Mouse (Mus musculus): ENCODE data around the gene Psma5. TPM values are rescaled to one million over a fixed set of nuclear protein-coding genes. Genes with fewer than 3 reads are reported as not detected.

Psma5 gene
- polyA plus RNA-seq, 1 experiment from 2014 or later = 321 TPM

GRCm38 (mm10) chr3:108304747-108305146 lies 48.0 kb downstream of the Psma5 start:
- H3K9ac ChIP-seq (replicated peaks; ENCODE audit: low read length) = no peak overlapping the region
- 73% methylated on average over 4 of the region's 4 CpGs for WGBS
- H3K4me1 ChIP-seq (ENCODE audit: insufficient read depth, low read length) = no peaks in the 10 kb centered on the region; the same call in 1 of the 2 replicates

GRCm38 (mm10) chr3:108306387-108306786 lies 49.7 kb downstream of the Psma5 start:
- WGBS = 51% methylated on average over 3 of the region's 3 CpGs

More at GRCm38 (mm10) chr3:108304747-108305146, 48.0 kb downstream of the Psma5 start:
- H3K27me3 ChIP-seq (ENCODE audit: insufficient read depth, low read length) = no peaks in the 10 kb centered on the region
- no peak overlapping the region for H3K27ac ChIP-seq (ENCODE audit: low read length)
- no peaks in the 10 kb centered on the region for H3K9me3 ChIP-seq (ENCODE audit: low read length)
- no peak for ATAC-seq (ENCODE audit: low FRiP score, low TSS enrichment)
- H3K4me3 ChIP-seq (ENCODE audit: low read length) = no peak overlapping the region
- H3K4me2 ChIP-seq (replicated peaks; ENCODE audit: low read depth, low read length) = no peak overlapping the region
- H3K36me3 ChIP-seq (ENCODE audit: insufficient read depth, low read length) = no peaks in the 10 kb centered on the region

GRCm38 (mm10) chr3:108307485-108307884 lies 50.8 kb downstream of the Psma5 start:
- H3K9ac ChIP-seq (replicated peaks; ENCODE audit: low read length) = no peak overlapping the region
- 85% methylated on average over 6 of the region's 6 CpGs for WGBS
- no peaks in the 10 kb centered on the region for H3K27me3 ChIP-seq (ENCODE audit: insufficient read depth, low read length)
- ATAC-seq (ENCODE audit: low FRiP score, low TSS enrichment) = no peak
- H3K27ac ChIP-seq (ENCODE audit: low read length) = no peak overlapping the region
- H3K4me3 ChIP-seq (ENCODE audit: low read length) = no peak overlapping the region
- no peaks in the 10 kb centered on the region for H3K36me3 ChIP-seq (ENCODE audit: insufficient read depth, low read length)
- H3K4me1 ChIP-seq (ENCODE audit: insufficient read depth, low read length) = no peaks in the 10 kb centered on the region; the same call in 1 of the 2 replicates
- no peak overlapping the region for H3K4me2 ChIP-seq (replicated peaks; ENCODE audit: low read depth, low read length)
- no peaks in the 10 kb centered on the region for H3K9me3 ChIP-seq (ENCODE audit: low read length)

More at GRCm38 (mm10) chr3:108306387-108306786, 49.7 kb downstream of the Psma5 start:
- Histone ChIP-seq H3K4me3 (ENCODE audit: low read length) (no peak overlapping the region), H3K9me3 (ENCODE audit: low read length) (no peaks in the 10 kb centered on the region), H3K4me2 (replicated peaks; ENCODE audit: low read depth, low read length) (no peak overlapping the region), H3K27me3 (ENCODE audit: insufficient read depth, low read length) (no peaks in the 10 kb centered on the region), H3K9ac (replicated peaks; ENCODE audit: low read length) (no peak overlapping the region), H3K36me3 (ENCODE audit: insufficient read depth, low read length) (no peaks in the 10 kb centered on the region), H3K27ac (ENCODE audit: low read length) (peak overlapping the region; percentile 14; the same call in 1 of the 2 replicates), H3K4me1 (ENCODE audit: insufficient read depth, low read length) (no peaks in the 10 kb centered on the region; the same call in 1 of the 2 replicates)
- ATAC-seq (ENCODE audit: low FRiP score, low TSS enrichment) = no peak

- Histone ChIP-seq H3K4me3 (ENCODE audit: low read length) (no peak overlapping the region), H3K27ac (ENCODE audit: low read length) (no peak overlapping the region)
- ATAC-seq (ENCODE audit: low FRiP score, low TSS enrichment) = no peak
Observed at GRCm38 (mm10) chr3:108310921-108311341, 54.2 kb downstream of the Psma5 start.

GRCm38 (mm10) chr3:108311688-108312087 lies 55.0 kb downstream of the Psma5 start:
- WGBS = 79% methylated on average over 4 of the region's 4 CpGs
- no peak overlapping the region for H3K27ac ChIP-seq (ENCODE audit: low read length)
- no peak overlapping the region for H3K4me3 ChIP-seq (ENCODE audit: low read length)
- H3K9ac ChIP-seq (replicated peaks; ENCODE audit: low read length) = no peak overlapping the region
- no peaks in the 10 kb centered on the region for H3K9me3 ChIP-seq (ENCODE audit: low read length)
- H3K36me3 ChIP-seq (ENCODE audit: insufficient read depth, low read length) = no peaks in the 10 kb centered on the region
- no peak overlapping the region for H3K4me2 ChIP-seq (replicated peaks; ENCODE audit: low read depth, low read length)
- H3K27me3 ChIP-seq (ENCODE audit: insufficient read depth, low read length) = no peaks in the 10 kb centered on the region
- H3K4me1 ChIP-seq (ENCODE audit: insufficient read depth, low read length) = no peaks in the 10 kb centered on the region
- ATAC-seq (ENCODE audit: low FRiP score, low TSS enrichment) = no peak

More at GRCm38 (mm10) chr3:108310921-108311341, 54.2 kb downstream of the Psma5 start:
- no peaks in the 10 kb centered on the region for H3K27me3 ChIP-seq (ENCODE audit: insufficient read depth, low read length)
- no peaks in the 10 kb centered on the region for H3K4me1 ChIP-seq (ENCODE audit: insufficient read depth, low read length)
- no peaks in the 10 kb centered on the region for H3K36me3 ChIP-seq (ENCODE audit: insufficient read depth, low read length)
- H3K9me3 ChIP-seq (ENCODE audit: low read length) = no peaks in the 10 kb centered on the region
- no peak overlapping the region for H3K4me2 ChIP-seq (replicated peaks; ENCODE audit: low read depth, low read length)
- H3K9ac ChIP-seq (replicated peaks; ENCODE audit: low read length) = no peak overlapping the region

GRCm38 (mm10) chr3:108312414-108312813 lies 55.7 kb downstream of the Psma5 start:
- Histone ChIP-seq H3K4me3 (ENCODE audit: low read length) (no peak overlapping the region), H3K4me2 (replicated peaks; ENCODE audit: low read depth, low read length) (no peak overlapping the region), H3K27ac (ENCODE audit: low read length) (no peak overlapping the region), H3K27me3 (ENCODE audit: insufficient read depth, low read length) (no peaks in the 10 kb centered on the region), H3K9ac (replicated peaks; ENCODE audit: low read length) (no peak overlapping the region), H3K9me3 (ENCODE audit: low read length) (no peaks in the 10 kb centered on the region), H3K4me1 (ENCODE audit: insufficient read depth, low read length) (no peaks in the 10 kb centered on the region), H3K36me3 (ENCODE audit: insufficient read depth, low read length) (no peaks in the 10 kb centered on the region)
- ATAC-seq (ENCODE audit: low FRiP score, low TSS enrichment) = no peak

GRCm38 (mm10) chr3:108313138-108313537 lies 56.4 kb downstream of the Psma5 start:
- WGBS = 94% methylated on average over 4 of the region's 4 CpGs

GRCm38 (mm10) chr3:108314038-108314675 lies 57.4 kb downstream of the Psma5 start:
- H3K4me1 ChIP-seq (ENCODE audit: insufficient read depth, low read length) = no peaks in the 10 kb centered on the region
- H3K4me3 ChIP-seq (ENCODE audit: low read length) = no peak overlapping the region
- H3K4me2 ChIP-seq (replicated peaks; ENCODE audit: low read depth, low read length) = no peak overlapping the region
- H3K9ac ChIP-seq (replicated peaks; ENCODE audit: low read length) = no peak overlapping the region
- no peak overlapping the region for H3K27ac ChIP-seq (ENCODE audit: low read length)
- 54% methylated on average over 8 of the region's 8 CpGs for WGBS
- no peaks in the 10 kb centered on the region for H3K36me3 ChIP-seq (ENCODE audit: insufficient read depth, low read length)
- no peak for ATAC-seq (ENCODE audit: low FRiP score, low TSS enrichment)
- no peaks in the 10 kb centered on the region for H3K27me3 ChIP-seq (ENCODE audit: insufficient read depth, low read length)
- H3K9me3 ChIP-seq (ENCODE audit: low read length) = no peaks in the 10 kb centered on the region

More at GRCm38 (mm10) chr3:108313138-108313537, 56.4 kb downstream of the Psma5 start:
- no peak for ATAC-seq (ENCODE audit: low FRiP score, low TSS enrichment)
- Histone ChIP-seq H3K9ac (replicated peaks; ENCODE audit: low read length) (no peak overlapping the region), H3K27ac (ENCODE audit: low read length) (no peak overlapping the region), H3K4me1 (ENCODE audit: insufficient read depth, low read length) (no peaks in the 10 kb centered on the region), H3K36me3 (ENCODE audit: insufficient read depth, low read length) (no peaks in the 10 kb centered on the region), H3K9me3 (ENCODE audit: low read length) (no peaks in the 10 kb centered on the region), H3K27me3 (ENCODE audit: insufficient read depth, low read length) (no peaks in the 10 kb centered on the region), H3K4me2 (replicated peaks; ENCODE audit: low read depth, low read length) (no peak overlapping the region), H3K4me3 (ENCODE audit: low read length) (no peak overlapping the region)

- H3K27me3 ChIP-seq (ENCODE audit: insufficient read depth, low read length) = no peaks in the 10 kb centered on the region
- no peaks in the 10 kb centered on the region for H3K9me3 ChIP-seq (ENCODE audit: low read length)
- no peak for ATAC-seq (ENCODE audit: low FRiP score, low TSS enrichment)
- H3K4me1 ChIP-seq (ENCODE audit: insufficient read depth, low read length) = no peaks in the 10 kb centered on the region
- no peak overlapping the region for H3K9ac ChIP-seq (replicated peaks; ENCODE audit: low read length)
- no peak overlapping the region for H3K4me3 ChIP-seq (ENCODE audit: low read length)
- no peaks in the 10 kb centered on the region for H3K36me3 ChIP-seq (ENCODE audit: insufficient read depth, low read length)
- no peak overlapping the region for H3K4me2 ChIP-seq (replicated peaks; ENCODE audit: low read depth, low read length)
- 72% methylated on average over 2 of the region's 2 CpGs for WGBS
- H3K27ac ChIP-seq (ENCODE audit: low read length) = no peak overlapping the region
Observed at GRCm38 (mm10) chr3:108318517-108318916, 61.8 kb downstream of the Psma5 start.

GRCm38 (mm10) chr3:108321671-108322070 lies 64.9 kb downstream of the Psma5 start:
- no peaks in the 10 kb centered on the region for H3K27me3 ChIP-seq (ENCODE audit: insufficient read depth, low read length)
- no peaks in the 10 kb centered on the region for H3K4me1 ChIP-seq (ENCODE audit: insufficient read depth, low read length)
- 80% methylated on average over 4 of the region's 4 CpGs for WGBS
- no peaks in the 10 kb centered on the region for H3K9me3 ChIP-seq (ENCODE audit: low read length)
- H3K4me3 ChIP-seq (ENCODE audit: low read length) = no peak overlapping the region
- no peaks in the 10 kb centered on the region for H3K36me3 ChIP-seq (ENCODE audit: insufficient read depth, low read length)
- H3K4me2 ChIP-seq (replicated peaks; ENCODE audit: low read depth, low read length) = no peak overlapping the region
- no peak overlapping the region for H3K27ac ChIP-seq (ENCODE audit: low read length)
- H3K9ac ChIP-seq (replicated peaks; ENCODE audit: low read length) = no peak overlapping the region
- ATAC-seq (ENCODE audit: low FRiP score, low TSS enrichment) = no peak

Data from kidney, embryonic 16.5 days (tissue).